Mouse (Mus musculus) C2C12 (cell line): Measurements from ENCODE around the gene Slc19a2. TPM values are rescaled to one million over a fixed set of nuclear protein-coding genes. Genes with fewer than 3 reads are reported as not detected.
"Not testable (repeated sequence)": the region's sequence is repeated elsewhere in the genome, so short reads cannot be mapped to it uniquely, and the experiment has no call there.

Experiments used
- H3K27me3 ChIP-seq: one replicate; pipeline ENCODE4 v1.6.1; 2011; ENCODE audit not compliant: control insufficient read depth, insufficient read depth, insufficient read length
- H3K36me3 ChIP-seq: one replicate; pipeline ENCODE4 v1.6.1; 2011; ENCODE audit not compliant: control insufficient read depth, insufficient read depth
- H3K4me3 ChIP-seq: one replicate; pipeline ENCODE4 v1.5.1; 2011; ENCODE audit warnings: mild to moderate bottlenecking, control low read depth; ENCODE audit not compliant: poor library complexity, insufficient read depth, severe bottlenecking
- H3K79me2 ChIP-seq: one replicate; pipeline ENCODE4 v1.6.1; 2011; ENCODE audit not compliant: control insufficient read depth, insufficient read depth
- H3K79me3 ChIP-seq: one replicate; pipeline ENCODE4 v1.6.1; 2011; ENCODE audit warnings: low read depth, control low read depth
- H3ac ChIP-seq: one replicate; pipeline ENCODE3; 2011; ENCODE audit warnings: low read depth; ENCODE audit not compliant: control insufficient read depth, insufficient read length
- CEBPB ChIP-seq: IDR thresholded peaks from one replicate; pipeline ENCODE4 v1.6.1; 2011; ENCODE audit warnings: low read depth, mild to moderate bottlenecking, control low read depth, moderate library complexity
- CTCF ChIP-seq: IDR thresholded peaks from one replicate; pipeline ENCODE4 v1.5.1; 2011; ENCODE audit not compliant: control insufficient read depth, insufficient read depth, insufficient read length
- FOSL1 ChIP-seq: IDR thresholded peaks from one replicate; pipeline ENCODE4 v1.8.0; 2011; ENCODE audit warnings: mild to moderate bottlenecking, low read length; ENCODE audit not compliant: poor library complexity, insufficient read depth, severe bottlenecking
- MAX ChIP-seq: IDR thresholded peaks from one replicate; pipeline ENCODE4 v1.6.1; 2011; ENCODE audit warnings: mild to moderate bottlenecking, control low read depth
- MYOD1 ChIP-seq: IDR thresholded peaks from one replicate; pipeline ENCODE4 v1.6.1; 2011; ENCODE audit warnings: low read depth; ENCODE audit not compliant: control insufficient read depth, insufficient read length
- MYOG ChIP-seq: IDR thresholded peaks from one replicate; pipeline ENCODE4 v1.6.1; 2011; ENCODE audit not compliant: control insufficient read depth, insufficient read length; ENCODE audit errors: extremely low read depth
- USF1 ChIP-seq: IDR thresholded peaks from one replicate; pipeline ENCODE4 v1.6.1; 2011; ENCODE audit warnings: low read depth, mild to moderate bottlenecking, control low read depth, moderate library complexity
- polyA plus RNA-seq: library from polyadenylated mRNA; unstranded; fragments of >200 nt; fragmentation: generic; extraction: Trizol; gene quantifications from one replicate; pipeline ENCODE4 v1.2.1, GENCODE M21; 2012; ENCODE audit warnings: missing spikeins

Slc19a2 gene
- polyA plus RNA-seq, 1 experiment: 10.1 TPM

GRCm38 (mm10) chr1:164214190-164214589, 34.7 kb upstream of the Slc19a2 start:
- Histone ChIP-seq H3ac (no peak overlapping the region), H3K36me3 (no peaks in the 10 kb centered on the region), H3K27me3 (no peaks in the 10 kb centered on the region), H3K4me3 (no peak overlapping the region), H3K79me2 (no peaks in the 10 kb centered on the region), H3K79me3 (no peaks in the 10 kb centered on the region)
- TF ChIP-seq FOSL1: no peak
- TF ChIP-seq MYOD1: no peak
- no peak for TF ChIP-seq CEBPB
- no peak for TF ChIP-seq USF1
- no peak for TF ChIP-seq CTCF
- TF ChIP-seq MYOG: no peak
- no peak for TF ChIP-seq MAX

- no peaks in the 10 kb centered on the region for H3K36me3 ChIP-seq
- H3K79me2 ChIP-seq: no peaks in the 10 kb centered on the region
- H3K4me3 ChIP-seq: no peak overlapping the region
- no peak overlapping the region for H3ac ChIP-seq
- no peak for TF ChIP-seq MYOD1
- no peaks in the 10 kb centered on the region for H3K27me3 ChIP-seq
- H3K79me3 ChIP-seq: no peaks in the 10 kb centered on the region
Measured at GRCm38 (mm10) chr1:164215097-164215496, 33.7 kb upstream of the Slc19a2 start.

- Histone ChIP-seq H3K36me3 (no peaks in the 10 kb centered on the region), H3K27me3 (no peaks in the 10 kb centered on the region), H3ac (no peak overlapping the region), H3K4me3 (no peak overlapping the region), H3K79me2 (no peaks in the 10 kb centered on the region), H3K79me3 (no peaks in the 10 kb centered on the region)
- TF ChIP-seq MYOD1 (no peak), CTCF (no peak), MYOG (no peak), FOSL1 (no peak), MAX (no peak), CEBPB (no peak), USF1 (no peak)
Measured at GRCm38 (mm10) chr1:164215540-164215939, 33.3 kb upstream of the Slc19a2 start.

- H3K27me3 ChIP-seq: no peaks in the 10 kb centered on the region
- no peaks in the 10 kb centered on the region for H3K79me2 ChIP-seq
- no peak overlapping the region for H3ac ChIP-seq
- H3K79me3 ChIP-seq: no peaks in the 10 kb centered on the region
- no peak for TF ChIP-seq USF1
- TF ChIP-seq CEBPB: no peak
- no peak for TF ChIP-seq MAX
- no peak for TF ChIP-seq CTCF
- TF ChIP-seq MYOD1: no peak
- TF ChIP-seq MYOG: no peak
- no peak for TF ChIP-seq FOSL1
- H3K36me3 ChIP-seq: no peaks in the 10 kb centered on the region
- no peak overlapping the region for H3K4me3 ChIP-seq
Measured at GRCm38 (mm10) chr1:164217791-164218685, 30.8 kb upstream of the Slc19a2 start.

GRCm38 (mm10) chr1:164220261-164220660, 28.6 kb upstream of the Slc19a2 start:
- no peak overlapping the region for H3ac ChIP-seq
- TF ChIP-seq FOSL1 (no peak), USF1 (no peak), CTCF (no peak), CEBPB (no peak), MYOG (no peak), MYOD1 (no peak), MAX (no peak)
- H3K79me3 ChIP-seq: no peaks in the 10 kb centered on the region
- H3K4me3 ChIP-seq: no peak overlapping the region
- H3K27me3 ChIP-seq: no peaks in the 10 kb centered on the region
- no peaks in the 10 kb centered on the region for H3K79me2 ChIP-seq
- H3K36me3 ChIP-seq: no peaks in the 10 kb centered on the region

- Histone ChIP-seq H3K79me2 (no peaks in the 10 kb centered on the region), H3K27me3 (no peaks in the 10 kb centered on the region), H3ac (no peak overlapping the region), H3K4me3 (no peak overlapping the region), H3K79me3 (no peaks in the 10 kb centered on the region), H3K36me3 (no peaks in the 10 kb centered on the region)
- TF ChIP-seq FOSL1: no peak
- no peak for TF ChIP-seq USF1
- TF ChIP-seq CEBPB: no peak
- no peak for TF ChIP-seq MAX
- no peak for TF ChIP-seq MYOG
- TF ChIP-seq MYOD1: no peak
- TF ChIP-seq CTCF: no peak
Measured at GRCm38 (mm10) chr1:164223089-164223488, 25.8 kb upstream of the Slc19a2 start.

- H3K79me3 ChIP-seq, H3K27me3 ChIP-seq, H3K36me3 ChIP-seq, H3K79me2 ChIP-seq, H3ac ChIP-seq, H3K4me3 ChIP-seq: not testable (repeated sequence)
Measured at GRCm38 (mm10) chr1:164231937-164232570, 16.8 kb upstream of the Slc19a2 start.
